Mouse (Mus musculus) layer of hippocampus, postnatal 36 days (tissue): ENCODE measurements around the gene Cul5. TPM values are rescaled to one million over a fixed set of nuclear protein-coding genes. Genes with fewer than 3 reads are reported as not detected.

Experiments used
- DNase-seq, 2 experiments: peaks; one replicate each; pipeline ENCODE4 v3.0.0; 2022
- total RNA-seq, 2 experiments: library from RNA; stranded (reverse); gene quantifications; 2 replicates each; pipeline ENCODE4 v1.2.3; 2021

Cul5 gene
- total RNA-seq, 2 experiments from 2014 or later: 67.1 to 67.2 TPM

GRCm38 (mm10) chr9:53607192-53607591, 62.6 kb downstream of the Cul5 start:
- no peak for DNase-seq

DNA sequence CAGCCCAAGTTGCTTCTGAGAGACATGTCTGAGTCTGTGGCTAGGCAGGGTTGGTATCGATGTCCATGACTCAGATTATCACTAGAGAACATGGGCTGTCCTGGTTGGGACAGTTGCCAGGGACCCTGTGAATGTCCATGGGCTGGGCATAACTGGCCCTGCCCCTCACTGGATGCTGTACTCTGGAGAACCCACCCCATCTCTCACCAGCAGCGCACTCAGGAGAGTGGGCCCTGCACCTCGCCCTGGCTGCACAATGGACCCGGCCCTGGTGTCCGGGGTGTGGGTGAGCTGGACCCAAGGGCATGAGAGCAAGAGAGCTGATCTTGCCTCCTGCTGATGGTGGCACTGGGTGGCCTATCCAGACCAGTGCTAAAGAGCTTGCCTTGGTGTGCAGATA, 64.9 kb downstream of the Cul5 start:
- DNase-seq: no peak

DNA sequence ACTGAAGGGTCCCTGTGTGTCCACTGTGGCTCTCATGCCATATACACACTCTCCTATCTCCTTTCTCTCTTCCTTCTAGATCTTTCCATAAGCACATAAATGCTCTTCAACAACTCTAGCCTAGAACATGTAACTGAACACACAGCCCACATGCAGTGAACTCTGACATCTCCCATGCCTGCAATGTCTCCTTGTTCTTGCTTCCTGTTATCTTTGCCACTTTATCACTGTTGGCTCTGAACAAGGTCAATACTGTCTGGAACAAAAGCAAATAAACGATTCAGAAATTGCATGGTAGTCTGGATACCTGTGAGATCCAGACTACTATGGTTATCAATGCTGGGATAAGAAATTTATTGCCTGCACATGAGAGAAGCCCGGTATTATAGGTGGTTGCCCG, 66.0 kb downstream of the Cul5 start:
- DNase-seq: no peak

- no peak for DNase-seq
Observed at GRCm38 (mm10) chr9:53603384-53603783, 66.4 kb downstream of the Cul5 start.

GRCm38 (mm10) chr9:53601541-53601940, 68.3 kb downstream of the Cul5 start:
- no peak for DNase-seq

- no peak for DNase-seq
Observed at GRCm38 (mm10) chr9:53598631-53599030, 71.2 kb downstream of the Cul5 start.

DNA sequence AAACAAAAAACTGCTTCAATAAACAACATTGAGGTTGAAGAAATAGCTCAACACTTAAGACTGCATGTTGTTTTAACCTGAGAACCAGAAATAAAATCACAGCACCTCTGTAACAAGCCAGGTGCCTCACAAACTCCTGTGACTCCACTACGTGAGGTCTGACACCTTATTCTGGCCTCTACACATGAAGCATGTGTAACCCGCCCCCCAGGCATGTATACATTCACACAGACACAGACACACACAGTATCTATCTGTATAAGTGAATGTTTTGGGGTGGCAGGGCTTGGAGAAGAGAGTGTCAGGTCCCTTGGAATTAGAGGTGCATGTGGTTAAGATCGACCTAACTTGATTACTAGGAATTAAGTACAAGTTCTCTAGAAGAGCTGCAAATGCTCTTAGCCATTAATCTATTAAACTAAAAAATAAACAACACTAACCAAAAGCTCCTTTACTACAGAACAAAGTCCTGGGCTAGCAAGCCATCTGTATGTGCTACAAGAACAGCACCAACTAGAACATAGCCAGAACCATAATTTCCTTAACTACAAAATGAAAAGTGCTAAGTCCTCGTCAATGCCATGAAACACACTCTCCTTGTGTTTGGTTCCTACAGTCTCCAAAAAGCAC, 72.7 kb downstream of the Cul5 start:
- DNase-seq: no peak

- peak; percentile 24 for DNase-seq
Observed at GRCm38 (mm10) chr9:53594764-53595163, 75.0 kb downstream of the Cul5 start.

DNA sequence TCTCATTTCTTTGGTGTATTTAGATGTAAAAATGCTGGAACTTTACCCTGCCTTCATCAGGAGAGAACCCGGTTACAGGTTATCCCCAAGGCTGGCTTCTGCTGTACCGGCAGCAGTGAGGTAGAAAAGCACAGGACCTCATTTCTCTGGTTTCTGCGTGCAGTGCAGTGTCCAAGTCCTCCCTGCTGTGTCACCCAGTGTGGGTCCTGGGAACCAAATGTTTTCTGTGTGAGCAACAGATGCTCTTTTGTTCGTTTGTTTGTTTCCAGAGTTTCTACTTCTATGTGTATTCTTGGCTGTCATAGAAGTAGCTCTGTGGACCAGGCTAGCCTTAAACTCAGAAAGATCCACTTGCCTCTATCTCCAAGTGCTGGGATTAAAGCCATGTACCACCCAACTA, 87.9 kb downstream of the Cul5 start:
- DNase-seq: no peak

- DNase-seq: no peak
Observed at GRCm38 (mm10) chr9:53575721-53576120, 94.1 kb downstream of the Cul5 start.

GRCm38 (mm10) chr9:53572516-53573307, 97.1 kb downstream of the Cul5 start:
- no peak for DNase-seq

- peak; percentile 31 to 56 for DNase-seq
Observed at GRCm38 (mm10) chr9:53570662-53571061, 99.2 kb downstream of the Cul5 start.

Other genes with a start within 250 kb of the Cul5 start
- gene Atm, start 133.3 kb downstream of the Cul5 start, total RNA-seq: 10 to 100 TPM; 19.7 to 21.7 TPM
- 10 to 100 TPM; 16.8 to 19.9 TPM for gene Npat, start 133.0 kb downstream of the Cul5 start, total RNA-seq
- gene Acat1, start 59.6 kb downstream of the Cul5 start, total RNA-seq: 10 to 100 TPM; 60.2 to 61.8 TPM
- gene Rab39, start 36.2 kb upstream of the Cul5 start, total RNA-seq: 1 to 10 TPM; 2.5 to 2.7 TPM
- 1 to 10 TPM; 3.6 to 4.4 TPM for gene Slc35f2, start 101.5 kb upstream of the Cul5 start, total RNA-seq
- under 1 TPM; 0.35 to 0.58 TPM for gene Sln, start 180.2 kb upstream of the Cul5 start, total RNA-seq